Comparison of ENCODE assay signal across 8 mouse cellular contexts in genomic region chr15:79777749-79778148, GRCm38 (mm10). TPM values are rescaled to one million over a fixed set of nuclear protein-coding genes. Genes with fewer than 3 reads are reported as not detected.
A peak's percentile ranks its signal among the peaks of the same experiment; 100 is the strongest.
DNase-seq lines count a peak whose midpoint lies in the region; ATAC-seq and TF ChIP-seq lines count a peak whose summit lies in the region.

Gene Dnal4, minus strand, starts transcription at chr15:79777849.

- intact Hi-C loops in left cerebral cortex, postnatal 4 days (cut with DNase I), result no loop called here

- H3K27me3 ChIP-seq in heart, embryonic 15.5 days, result peaks cover 7% of the 10 kb centered on the region; the same call in 1 of the 2 replicates

- TF ChIP-seq CTCF in layer of hippocampus, adult 2 months (conservative IDR thresholded peaks at IDR 0.05), result no peak

- H3K27ac ChIP-seq in layer of hippocampus, adult 2 months, result 0 out of 2 replicates have a peak within 1 kb of the TSS, but pooled peaks have one; percentile 61
- no peak within 1 kb of the TSS for H3K27ac ChIP-seq in heart, embryonic 15.5 days

- ATAC-seq in heart, embryonic 15.5 days (replicated peaks; ENCODE audit: insufficient number of reproducible peaks, insufficient read depth, low FRiP score, low read depth), result no peak

- no peak within 1 kb of the TSS for H3K4me2 ChIP-seq in heart, embryonic 15.5 days

- no peak within 1 kb of the TSS for H3K9ac ChIP-seq in heart, embryonic 15.5 days

- H3K36me3 ChIP-seq in heart, embryonic 15.5 days, result no peaks in the 10 kb centered on the region

- no peak for DNase-seq in layer of hippocampus, adult 2 months (ENCODE audit: low spot score in 2 of 2)
- DNase-seq in layer of hippocampus, adult 11-12 months (ENCODE audit: low spot score), result no peak
- DNase-seq in adrenal gland, postnatal 36 days, result no peak
- DNase-seq in left cerebral cortex, postnatal 4 days, result no peak
- no peak for DNase-seq in yolk sac, embryonic 10.5 days (ENCODE audit: low spot score)
- DNase-seq in cerebellum, postnatal 4 days (ENCODE audit: low spot score in 2 of 2), result no peak
- no peak for DNase-seq in frontal cortex, postnatal 14 days (ENCODE audit: low spot score in 2 of 2)

- H3K4me1 ChIP-seq in heart, embryonic 15.5 days (replicated peaks), result peaks cover 12% of the 10 kb centered on the region

- H3K9me3 ChIP-seq in heart, embryonic 15.5 days (replicated peaks), result no peaks in the 10 kb centered on the region

- H3K4me3 ChIP-seq in layer of hippocampus, adult 2 months, result no peak within 1 kb of the TSS
- H3K4me3 ChIP-seq in heart, embryonic 15.5 days, result no peak within 1 kb of the TSS

RNA-seq across cellular contexts. Expression of gene Dnal4, which starts in this region (rescaled TPM):
- total RNA-seq in layer of hippocampus, adult 2 months (2021), result 10 to 100 TPM; 55.5 to 64.8 TPM
- total RNA-seq in adrenal gland, postnatal 36 days (2021), result 10 to 100 TPM; 19.5 to 22.9 TPM
- polyA plus RNA-seq in heart, embryonic 15.5 days (2015; fragmentation: Nextera tagmentation; extraction: Ambion mirVana), result 37.2 and 46.0 TPM in 2 replicates
- total RNA-seq in left cerebral cortex, postnatal 4 days (2021), result 10 to 100 TPM; 30.4 to 34.4 TPM
